Mouse (Mus musculus): ENCODE data around the gene A230050P20Rik. TPM values are rescaled to one million over a fixed set of nuclear protein-coding genes. Genes with fewer than 3 reads are reported as not detected.

Gene A230050P20Rik
- 72.1 TPM for total RNA-seq (2023)

DNA sequence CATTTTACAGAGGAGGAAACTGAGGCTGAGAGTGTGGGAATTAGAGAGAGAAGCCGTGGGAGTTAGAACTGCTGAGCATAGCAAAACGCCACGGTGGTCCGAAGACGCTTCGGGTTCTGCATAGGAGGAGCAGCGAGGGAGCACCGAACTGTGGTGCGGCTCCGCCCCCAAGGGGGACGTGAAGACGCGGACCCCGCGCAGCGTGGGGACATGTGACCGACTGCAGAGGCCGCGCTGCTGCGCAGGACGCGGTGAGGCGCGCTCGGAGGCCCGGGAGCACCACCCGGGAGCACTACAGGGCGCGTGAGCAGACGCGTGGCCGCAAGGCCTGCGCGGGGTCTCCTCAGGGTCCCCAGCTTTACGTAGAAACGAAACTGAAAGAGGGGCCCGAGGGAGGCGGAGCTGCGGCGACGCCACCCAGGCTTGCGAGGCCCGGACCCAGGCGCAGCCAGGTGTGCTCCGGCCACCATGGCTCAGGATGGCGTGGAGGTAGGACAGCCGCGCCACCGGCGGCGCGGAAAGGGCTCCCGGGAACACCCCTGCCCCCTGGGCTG is at the start of gene A230050P20Rik:
Gene A230050P20Rik (plus strand): TSS at position 195 of the 554 bp plus-strand sequence.

DNA sequence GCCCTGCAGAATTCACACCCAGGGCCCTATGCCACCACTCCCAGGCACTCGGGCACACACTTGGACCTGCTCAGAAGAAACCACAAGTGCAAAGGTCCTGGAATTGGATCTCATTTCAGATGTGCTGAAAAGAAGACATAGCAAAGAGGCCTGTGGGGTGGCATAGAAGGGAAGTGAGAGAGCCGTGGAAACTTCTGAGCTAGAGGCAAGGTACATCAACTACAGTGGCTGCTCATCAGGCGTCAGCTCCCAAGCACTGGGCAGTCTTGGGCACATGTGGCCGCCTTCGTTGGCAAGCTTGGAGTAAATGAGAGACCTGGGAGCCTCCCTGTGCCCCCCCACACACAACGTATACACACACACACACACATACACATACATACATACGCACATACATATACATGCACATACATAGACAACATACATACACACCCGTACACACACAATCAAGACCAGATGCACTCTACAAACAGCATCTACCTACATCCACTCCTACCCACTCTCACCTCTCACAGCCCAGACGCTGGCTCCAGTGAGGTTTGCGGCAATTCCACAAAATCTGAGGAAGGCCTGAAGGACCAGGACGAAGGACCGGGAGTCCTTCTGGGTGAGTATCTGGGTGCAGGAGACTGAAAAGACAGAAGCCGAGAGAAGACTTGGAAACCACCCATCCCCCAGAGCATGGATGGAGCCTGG is 10.8 kb downstream of the A230050P20Rik start, which contains the start of gene Angptl6:
Gene Angptl6 (minus strand): TSS at position 631 of the 696 bp plus-strand sequence.

GRCm38 (mm10) chr9:20887704-20888385 is 19.4 kb downstream of the A230050P20Rik start, which contains the start of gene Ppan:
TSS of gene Ppan (plus strand) at chr9:20888175.

DNA sequence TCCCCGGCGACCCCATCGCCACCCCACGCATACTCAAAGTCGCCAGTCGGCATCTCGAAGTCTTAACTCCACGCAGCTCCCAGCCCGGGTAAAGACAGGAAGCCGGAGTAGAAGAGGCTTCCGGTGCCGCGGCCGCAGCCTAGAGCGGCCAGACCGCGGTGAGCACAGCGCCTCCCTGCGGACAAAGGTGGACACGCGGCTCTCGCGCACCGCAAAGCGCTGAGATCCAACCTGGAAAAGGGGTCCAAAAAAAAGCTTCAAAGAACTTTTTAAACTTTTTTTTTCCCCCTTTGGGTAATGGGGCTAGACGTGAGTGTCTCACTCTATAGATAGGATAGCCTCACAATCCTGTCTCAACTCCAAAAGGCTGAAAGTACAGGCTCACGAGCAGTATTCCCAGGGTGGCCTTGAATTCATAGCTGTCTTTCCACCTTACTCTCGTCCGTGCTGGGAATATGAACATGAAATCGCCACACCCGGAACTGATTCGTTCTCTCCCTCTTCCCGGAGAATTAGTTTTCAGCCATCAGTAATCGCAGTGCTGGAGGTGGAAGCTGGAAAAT is 30.1 kb downstream of the A230050P20Rik start, which contains the start of gene Eif3g:
Gene Eif3g (minus strand): TSS at position 113 of the 563 bp plus-strand sequence.

Other genes with a start within 250 kb of the A230050P20Rik start
- gene Ubl5, start 225.8 kb upstream of the A230050P20Rik start, total RNA-seq (2023), result 288 TPM
- gene Fbxl12, start 223.9 kb upstream of the A230050P20Rik start, total RNA-seq (2023), result 93.1 TPM
- gene Pin1, start 216.5 kb upstream of the A230050P20Rik start, total RNA-seq (2023), result 19.6 TPM
- not detected for gene Olfm2, start 122.3 kb upstream of the A230050P20Rik start, total RNA-seq (2023)
- gene Col5a3, start 53.6 kb upstream of the A230050P20Rik start, total RNA-seq (2023), result 0.15 TPM
- not detected for gene Rdh8, start 50.1 kb upstream of the A230050P20Rik start, total RNA-seq (2023)
- gene Angptl6, start 11.1 kb downstream of the A230050P20Rik start, total RNA-seq (2023), result 2.3 TPM
- 90.6 TPM for gene Ppan, start 19.5 kb downstream of the A230050P20Rik start, total RNA-seq (2023)
- 177 TPM for gene Eif3g, start 30.0 kb downstream of the A230050P20Rik start, total RNA-seq (2023)
- 90.9 TPM for gene Dnmt1, start 91.2 kb downstream of the A230050P20Rik start, total RNA-seq (2023)
- 2.6 TPM for gene S1pr2, start 108.1 kb downstream of the A230050P20Rik start, total RNA-seq (2023)
- gene Mrpl4, start 134.1 kb downstream of the A230050P20Rik start, total RNA-seq (2023), result 41.4 TPM
- gene Icam1, start 147.3 kb downstream of the A230050P20Rik start, total RNA-seq (2023), result 44.3 TPM
- 0.92 TPM for gene Icam4, start 160.7 kb downstream of the A230050P20Rik start, total RNA-seq (2023)
- 0.21 TPM for gene Icam5, start 163.4 kb downstream of the A230050P20Rik start, total RNA-seq (2023)
- not detected for gene Zglp1, start 198.5 kb downstream of the A230050P20Rik start, total RNA-seq (2023)
- gene Gm49373, start 204.5 kb downstream of the A230050P20Rik start, total RNA-seq (2023), result 1.7 TPM
- gene Fdx1l, start 205.0 kb downstream of the A230050P20Rik start, total RNA-seq (2023), result 25.2 TPM
- gene Gm38431, start 223.4 kb downstream of the A230050P20Rik start, total RNA-seq (2023), result 12.2 TPM
- gene Raver1, start 223.4 kb downstream of the A230050P20Rik start, total RNA-seq (2023), result 107 TPM